Mouse (Mus musculus) heart, postnatal 0 days (tissue): ENCODE measurements at regions not wholly inside any gene's neighbourhood (a gene's known extent, or its start where the extent isn't known, plus 50 kb on each side); places are given as distances from the start of the nearest gene placed in this dataset.

Experiments used
- CTCF ChIP-seq: IDR thresholded peaks from 2 replicates; pipeline ENCODE4 v1.5.1; 2016; ENCODE audit warnings: antibody characterized with exemption, control low read depth, low read depth
- EP300 ChIP-seq: IDR thresholded peaks from 2 replicates; pipeline ENCODE4 v1.6.1; 2016; ENCODE audit warnings: antibody characterized with exemption, low read depth

- TF ChIP-seq CTCF (no peak), EP300 (no peak)
Observed at GRCm38 (mm10) chr15:93879006-93879405, 283.3 kb upstream of the Prickle1 start.
